Mouse (Mus musculus): ENCODE measurements around the gene Ccdc194. TPM values are rescaled to one million over a fixed set of nuclear protein-coding genes. Genes with fewer than 3 reads are reported as not detected.

The Ccdc194 gene
- total RNA-seq, 2 experiments from 2014 or later, result not detected

DNA sequence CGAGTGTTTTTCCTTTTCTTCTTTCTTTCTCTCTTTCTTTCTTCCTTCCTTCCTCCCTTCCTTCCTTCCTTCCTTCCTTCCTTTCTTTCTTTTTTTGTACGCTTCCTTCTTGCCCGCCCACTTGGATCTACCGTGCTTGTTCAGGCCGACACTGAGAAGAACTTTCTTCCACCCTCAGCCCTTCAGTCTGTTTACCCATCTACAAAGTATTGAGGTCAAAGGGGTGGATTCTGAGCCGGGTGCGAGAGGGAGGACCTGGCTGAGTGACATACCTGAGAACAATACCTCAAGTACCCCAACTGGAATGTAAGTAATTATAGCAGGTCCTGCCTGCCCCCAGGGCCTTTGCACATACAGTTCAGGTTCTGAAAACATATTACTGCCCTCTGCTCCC lies 39.4 kb downstream of the Ccdc194 start:
- no peak for ATAC-seq (replicated peaks; ENCODE audit: low FRiP score, poor library complexity, severe bottlenecking)

DNA sequence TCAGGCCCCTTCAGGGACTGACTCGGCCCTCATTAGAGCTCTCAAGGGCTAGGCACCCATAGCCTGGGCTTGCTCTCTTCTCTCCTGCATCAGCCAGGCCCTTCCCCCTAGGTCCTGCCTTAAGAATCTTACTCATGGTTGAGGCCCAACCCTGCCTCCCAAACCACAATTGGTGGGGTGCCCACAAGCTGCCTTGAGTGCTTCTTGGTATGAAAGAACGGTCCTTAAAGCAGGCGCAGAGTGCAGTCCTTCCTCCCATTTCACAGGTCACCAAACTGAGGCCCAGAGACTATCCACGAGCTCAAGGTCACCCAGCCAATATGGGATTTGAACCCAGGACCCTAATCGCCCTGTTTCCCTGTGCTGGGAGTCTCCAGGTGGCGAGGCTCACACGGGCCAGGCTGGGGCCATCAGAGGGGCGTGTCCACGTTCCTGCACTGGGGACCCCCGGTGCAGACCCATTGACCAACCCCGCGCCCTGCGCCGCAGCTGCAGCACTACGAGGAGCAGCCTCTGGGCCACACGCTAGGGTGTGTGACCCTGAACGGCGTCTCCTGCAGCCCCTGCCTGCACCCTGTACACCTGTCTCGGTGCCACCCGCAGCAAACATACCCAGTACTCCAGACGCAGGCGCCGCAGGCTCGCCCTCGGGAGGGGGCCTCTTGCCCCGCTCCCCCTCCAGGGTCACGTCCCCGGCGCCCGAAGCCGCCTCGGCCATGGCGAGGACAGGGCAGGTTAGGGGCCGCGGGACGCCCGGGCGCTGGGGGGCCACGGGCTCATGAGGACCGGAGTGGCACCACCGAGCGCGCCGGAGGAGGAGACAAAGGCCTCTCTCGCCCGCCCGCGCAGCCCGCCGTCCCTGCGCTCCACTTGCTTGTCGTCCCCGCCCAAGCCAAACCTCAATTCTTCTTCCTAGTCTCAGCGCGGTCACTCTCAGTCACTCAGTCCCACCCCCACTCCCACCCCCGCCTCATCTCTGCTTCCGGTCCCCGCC lies 40.1 kb downstream of the Ccdc194 start, which contains the start of gene Ano8:
TSS of gene Ano8 (minus strand) at position 822 of the 994 bp plus-strand sequence.
- ATAC-seq (replicated peaks; ENCODE audit: low FRiP score, poor library complexity, severe bottlenecking), result no peak

DNA sequence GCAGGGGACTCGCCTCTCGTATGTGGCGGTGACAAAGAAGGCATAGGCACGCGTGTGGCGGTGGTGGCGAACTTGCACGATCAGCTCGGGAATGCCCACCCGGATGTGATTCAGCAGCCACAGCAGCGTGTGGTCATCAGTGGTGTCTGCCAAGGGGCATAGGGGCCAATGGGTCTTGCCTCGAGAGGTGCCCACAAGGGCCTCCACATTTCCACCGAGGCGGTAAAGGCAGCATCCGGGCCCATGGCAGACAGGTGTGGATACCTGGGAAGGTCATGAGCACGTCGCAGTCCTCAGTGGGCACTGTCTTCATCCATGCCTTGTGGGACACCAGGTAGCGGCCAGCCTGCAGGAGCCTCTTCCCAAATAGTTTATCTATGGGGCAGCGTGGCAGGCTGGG lies 40.8 kb downstream of the Ccdc194 start:
- no peak for ATAC-seq (replicated peaks; ENCODE audit: low FRiP score, poor library complexity, severe bottlenecking)

DNA sequence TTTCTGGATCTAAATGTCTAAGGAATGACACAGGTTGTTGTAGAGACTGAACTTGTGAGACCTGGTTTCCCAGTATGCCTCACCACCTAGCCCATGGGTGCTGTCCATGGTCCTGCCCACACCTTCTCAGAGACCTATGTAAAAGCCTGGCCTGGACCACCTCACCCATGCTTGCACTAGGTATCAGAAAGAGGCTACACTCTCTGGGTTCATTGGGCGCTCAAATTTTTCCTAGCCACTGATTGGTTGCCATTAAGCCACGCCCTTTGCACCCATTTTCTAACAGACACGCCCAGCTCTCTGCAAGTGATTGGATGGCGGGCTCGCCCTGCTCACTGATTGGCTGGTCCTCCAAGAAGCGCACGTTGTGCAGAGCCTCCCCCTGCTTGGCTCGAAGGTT lies 41.6 kb downstream of the Ccdc194 start:
- ATAC-seq (replicated peaks; ENCODE audit: low FRiP score, poor library complexity, severe bottlenecking), result no peak

DNA sequence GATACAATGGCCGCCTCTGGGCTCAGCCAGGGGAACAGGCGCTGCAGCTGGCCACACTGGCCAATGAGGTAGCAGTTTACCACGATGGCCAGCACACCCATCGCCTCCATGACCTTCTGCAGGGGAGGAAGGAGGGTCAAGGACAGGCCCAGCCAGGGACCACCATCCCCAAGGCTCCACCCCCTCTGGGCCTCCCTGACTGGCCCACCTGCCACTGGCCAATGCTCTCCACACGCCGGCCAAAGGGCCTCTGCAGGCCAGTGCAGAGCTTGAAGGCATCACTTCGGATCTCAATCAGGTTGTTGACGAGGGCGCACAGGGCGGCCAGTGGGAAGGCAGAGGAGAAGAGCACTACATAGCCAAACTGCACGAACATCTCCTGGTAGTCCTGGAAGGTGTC lies 46.6 kb downstream of the Ccdc194 start:
- ATAC-seq (replicated peaks; ENCODE audit: low FRiP score, poor library complexity, severe bottlenecking), result no peak

DNA sequence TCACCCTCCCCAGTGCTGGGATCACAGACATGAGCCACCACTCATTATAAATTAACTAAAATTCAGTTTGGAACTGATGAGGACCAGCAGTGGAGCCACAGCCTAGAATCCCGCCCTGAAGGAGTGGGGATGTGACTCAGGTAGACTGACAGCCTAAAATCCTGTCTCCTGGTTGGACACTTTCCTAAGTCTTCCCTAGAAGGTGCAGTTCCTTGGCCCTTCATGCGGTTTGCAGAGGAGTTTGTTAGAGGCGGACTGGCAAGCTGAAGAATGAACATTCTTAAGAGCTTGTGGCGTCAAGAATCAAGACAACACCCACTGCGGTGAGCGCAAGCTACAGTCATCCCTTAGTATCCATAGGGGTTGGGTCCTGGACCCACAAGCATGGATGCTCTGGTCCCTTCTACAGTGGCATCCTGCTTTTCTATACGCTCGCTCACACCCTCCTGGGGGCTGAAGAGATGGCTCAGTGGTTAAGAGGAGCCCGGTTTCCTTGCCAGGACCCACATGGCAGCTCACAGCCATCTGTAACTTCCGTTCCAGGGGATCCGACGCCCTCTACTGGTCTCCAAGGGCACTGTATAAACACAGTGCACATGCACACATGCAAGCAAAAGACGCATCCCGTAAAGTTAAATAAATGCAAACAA lies 48.2 kb downstream of the Ccdc194 start:
- ATAC-seq (replicated peaks; ENCODE audit: low FRiP score, poor library complexity, severe bottlenecking), result no peak

DNA sequence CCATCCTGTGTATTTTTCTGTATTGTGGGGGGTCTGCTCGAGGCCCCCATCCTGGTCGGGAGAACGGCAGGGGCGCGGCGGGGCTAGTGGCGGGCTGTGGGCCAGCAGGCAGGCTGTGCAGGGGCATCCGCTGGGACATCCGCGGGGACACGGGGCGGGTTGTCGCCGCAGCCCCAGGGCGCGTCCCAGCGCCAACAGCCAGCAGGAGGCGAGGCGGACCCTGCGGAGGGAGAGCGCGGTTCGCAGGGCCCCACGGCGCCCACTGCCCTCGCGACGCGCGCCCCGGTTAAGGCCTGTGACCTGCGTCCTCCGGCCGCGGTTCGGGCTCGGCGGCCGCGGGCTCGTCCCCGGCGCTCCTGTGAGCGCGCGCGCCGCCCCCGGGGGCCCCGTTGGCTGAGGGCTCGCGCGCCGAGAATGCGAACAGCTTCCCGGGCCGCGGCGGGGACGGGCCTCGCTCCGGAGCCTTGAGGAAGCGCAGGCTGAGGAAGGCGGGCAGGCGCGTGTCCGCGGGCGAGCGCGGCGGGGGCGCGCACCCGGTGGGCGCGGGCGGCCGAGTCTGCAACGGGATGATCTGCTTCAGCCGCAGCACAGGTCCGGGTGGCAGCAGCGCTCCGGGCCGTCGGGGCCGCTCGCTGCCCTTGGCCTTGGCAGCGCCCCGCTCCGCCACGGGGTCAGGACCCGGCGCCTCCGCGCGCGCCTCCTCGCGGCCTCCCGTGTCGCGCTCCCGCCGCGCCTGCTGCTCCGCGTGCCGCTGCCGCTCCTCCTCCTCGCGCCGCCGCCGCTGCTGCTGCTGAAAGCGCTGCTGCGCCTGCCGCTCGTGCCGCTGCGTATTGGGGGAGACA lies 49.2 kb downstream of the Ccdc194 start:
- peak; percentile 40 for ATAC-seq (replicated peaks; ENCODE audit: low FRiP score, poor library complexity, severe bottlenecking)

DNA sequence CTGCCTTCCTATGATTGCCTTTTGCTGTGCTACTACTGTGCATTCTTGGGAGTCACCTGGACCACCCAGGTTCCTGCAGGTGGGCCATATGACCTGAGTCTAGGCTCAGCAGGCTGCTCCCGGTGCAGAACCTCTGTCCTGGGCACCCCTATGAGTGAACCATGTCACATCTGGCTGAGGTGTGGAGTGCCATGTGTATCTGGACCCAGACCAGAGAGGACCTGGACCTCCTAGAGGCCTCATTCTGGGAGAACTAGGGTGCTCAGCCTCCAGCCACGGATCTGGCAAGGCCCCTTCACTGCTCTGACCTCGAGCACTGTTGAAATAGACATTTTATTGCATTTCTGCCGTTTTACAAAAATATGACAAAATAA lies 49.8 kb downstream of the Ccdc194 start:
- ATAC-seq (replicated peaks; ENCODE audit: low FRiP score, poor library complexity, severe bottlenecking), result no peak

DNA sequence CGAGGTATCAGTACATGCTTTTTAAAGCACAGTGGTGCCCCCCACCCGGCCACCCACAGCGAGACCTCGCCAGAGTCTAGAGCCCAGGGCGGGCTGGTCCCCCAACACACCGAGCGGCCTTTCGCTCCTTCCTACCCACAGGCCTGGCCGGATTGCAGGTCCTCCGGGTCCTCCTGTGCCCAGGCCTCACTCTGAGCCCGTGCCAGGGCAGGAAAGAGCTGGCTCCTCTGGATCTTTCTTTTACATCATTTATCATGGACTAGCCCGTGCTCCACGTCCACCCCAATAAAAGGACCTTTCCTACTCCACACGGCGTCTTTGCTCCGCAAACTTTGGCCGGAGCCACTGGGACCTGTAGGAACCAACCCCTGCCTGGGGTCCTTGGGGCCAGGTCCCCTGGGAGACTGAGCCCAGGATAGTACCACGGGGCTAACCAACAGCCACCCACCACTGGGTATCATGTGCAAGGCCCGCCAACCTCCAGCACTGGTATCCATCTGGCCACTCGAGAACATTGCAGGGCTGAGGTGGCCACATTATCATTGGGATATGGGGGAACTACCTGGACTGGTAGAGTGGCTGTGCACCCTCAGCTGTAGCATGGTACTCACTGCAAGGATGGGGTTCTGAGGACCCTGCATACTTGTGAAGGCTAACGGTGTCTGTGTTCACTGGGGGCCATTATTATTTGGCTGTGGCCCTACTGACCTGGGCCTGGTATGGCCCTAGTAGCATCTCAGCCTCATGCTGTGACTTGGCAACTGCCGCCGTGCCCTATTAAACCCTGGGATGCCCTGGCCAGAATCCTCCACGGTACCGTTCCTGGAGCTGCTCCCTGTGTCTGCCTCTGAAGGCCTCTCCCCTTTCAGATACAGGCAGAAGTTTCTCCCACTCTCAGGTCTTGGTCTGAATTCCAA lies 50.5 kb downstream of the Ccdc194 start:
- ATAC-seq (replicated peaks; ENCODE audit: low FRiP score, poor library complexity, severe bottlenecking), result no peak

DNA sequence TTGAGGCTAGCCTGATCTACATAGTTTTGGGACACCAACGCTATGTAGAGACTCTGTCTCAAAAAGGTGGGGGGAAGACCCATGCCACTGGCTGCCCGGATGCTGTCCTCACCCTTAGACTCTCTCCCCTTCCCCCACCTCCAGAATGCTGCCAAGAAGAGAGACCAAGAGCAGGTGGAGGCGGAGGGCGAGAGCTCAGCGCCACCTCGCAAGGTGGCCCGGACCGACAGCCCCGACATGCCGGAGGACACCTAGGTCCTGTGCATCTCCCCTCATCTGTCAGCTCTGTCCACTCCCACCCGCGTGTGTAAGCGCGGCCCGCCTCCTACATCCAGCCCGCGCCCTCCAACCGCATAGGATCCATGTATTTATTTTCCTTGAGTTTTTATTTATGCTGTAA lies 51.2 kb downstream of the Ccdc194 start:
- no peak for ATAC-seq (replicated peaks; ENCODE audit: low FRiP score, poor library complexity, severe bottlenecking)

DNA sequence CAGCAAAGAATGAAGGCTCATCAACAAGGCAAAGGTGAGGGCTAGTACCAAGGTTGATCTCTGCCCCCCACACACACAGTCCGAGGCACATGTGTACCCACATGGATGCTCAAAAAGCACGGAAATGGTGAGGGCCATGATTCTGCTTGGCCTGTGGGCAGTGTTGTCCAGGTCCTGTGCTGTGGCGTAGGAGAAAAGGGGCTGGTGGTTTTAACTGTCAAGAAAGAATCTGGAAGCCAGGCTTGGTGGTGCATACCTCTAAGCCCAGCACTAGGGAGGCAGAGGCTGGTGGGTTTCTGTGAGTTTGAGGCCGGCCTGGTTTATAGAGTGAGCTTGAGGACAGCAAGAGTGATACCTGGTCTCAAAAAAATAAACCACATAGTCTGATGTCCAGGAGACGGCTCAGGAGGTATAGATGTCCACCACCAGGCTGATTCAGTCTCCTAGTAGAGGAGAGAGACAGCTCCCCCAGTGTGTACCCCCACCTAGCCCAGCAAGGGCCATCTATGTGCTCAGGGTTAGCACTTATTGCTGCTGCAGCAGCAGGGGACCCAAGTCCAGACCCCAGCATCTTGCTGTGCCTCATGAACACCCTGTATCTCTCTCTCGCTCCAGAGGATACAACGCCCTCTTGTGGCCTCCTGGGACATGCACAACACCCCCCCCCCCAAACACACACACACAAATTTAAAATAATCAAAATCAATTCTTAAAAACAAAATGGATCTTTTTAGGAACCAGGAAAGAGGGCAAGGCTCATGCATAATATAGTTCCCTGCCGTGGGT lies 52.7 kb downstream of the Ccdc194 start:
- no peak for ATAC-seq (replicated peaks; ENCODE audit: low FRiP score, poor library complexity, severe bottlenecking)

DNA sequence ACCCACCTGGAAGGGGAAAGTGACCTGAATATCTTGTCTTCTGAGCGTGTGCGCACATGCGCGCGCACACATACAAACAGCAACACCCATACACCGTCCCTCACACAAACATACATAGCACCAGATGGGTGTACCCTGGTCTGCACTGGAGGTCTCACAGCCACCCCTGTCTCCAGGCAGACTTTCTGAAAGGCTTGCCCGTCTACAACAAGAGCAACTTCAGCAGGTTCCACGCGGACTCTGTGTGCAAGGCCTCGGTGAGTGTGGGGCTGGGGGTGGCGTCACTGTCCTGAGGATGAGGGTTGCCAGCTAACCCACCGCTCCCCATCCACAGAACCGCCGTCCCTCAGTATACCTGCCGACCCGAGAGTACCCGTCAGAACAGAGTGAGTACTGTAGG lies 53.6 kb downstream of the Ccdc194 start:
- ATAC-seq (replicated peaks; ENCODE audit: low FRiP score, poor library complexity, severe bottlenecking), result no peak

DNA sequence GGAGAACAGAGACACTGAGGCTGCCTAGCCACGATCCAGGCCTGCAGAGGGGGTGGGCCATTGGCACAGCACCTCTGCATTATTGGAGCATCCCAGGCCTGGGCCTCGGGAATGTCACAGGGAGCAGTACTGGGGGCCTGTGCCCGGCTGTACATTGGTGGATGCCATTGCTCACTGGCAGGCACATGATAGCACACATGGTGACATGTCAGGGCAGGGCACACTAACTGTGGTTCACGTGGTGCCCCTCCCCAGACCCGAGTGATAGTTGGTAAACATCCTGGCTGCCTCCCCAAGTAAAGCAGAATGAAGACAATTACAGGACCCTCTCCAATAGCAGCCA lies 54.6 kb downstream of the Ccdc194 start:
- no peak for ATAC-seq (replicated peaks; ENCODE audit: low FRiP score, poor library complexity, severe bottlenecking)

DNA sequence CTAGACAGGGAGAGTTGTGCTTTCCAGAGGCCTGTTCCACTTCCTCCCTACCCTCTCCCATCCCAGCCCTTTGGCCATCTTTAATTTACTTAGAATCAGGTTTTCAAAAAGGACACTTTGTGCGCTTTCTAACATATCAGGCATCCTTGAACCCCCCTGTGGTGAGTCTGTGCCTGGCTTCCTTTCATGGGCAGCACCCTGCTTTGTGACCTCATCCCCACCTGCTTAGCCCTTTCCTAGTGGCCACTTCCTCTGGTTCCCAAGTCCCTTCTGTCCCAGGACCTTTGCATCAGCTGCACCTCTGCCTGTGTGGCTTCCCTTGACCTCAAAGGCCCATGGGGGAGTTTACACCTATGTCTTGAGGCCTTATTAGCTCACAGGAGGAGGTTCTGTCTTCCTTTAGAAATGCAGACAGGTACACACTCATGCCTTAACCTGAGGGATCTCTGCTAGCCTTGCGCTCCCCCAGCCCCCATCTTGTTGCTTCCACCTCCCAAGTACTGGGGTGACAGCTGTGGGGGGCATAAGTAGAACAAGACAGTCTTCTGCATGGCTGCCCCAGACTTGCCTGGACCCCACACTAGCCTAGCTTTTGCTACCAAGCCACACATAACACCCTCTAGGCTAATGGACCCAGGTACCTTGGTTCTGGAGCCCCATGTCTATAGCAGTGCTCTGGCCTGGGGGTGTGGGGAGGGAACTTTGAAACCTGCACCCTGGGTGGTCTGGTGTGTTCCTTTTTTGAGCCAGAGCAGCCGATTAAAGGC lies 55.2 kb downstream of the Ccdc194 start:
- ATAC-seq (replicated peaks; ENCODE audit: low FRiP score, poor library complexity, severe bottlenecking), result no peak

Measured in erythroblast, adult 5-6 weeks (primary cell).